Mouse (Mus musculus) embryonic fibroblast, embryonic 13.5 days (primary cell): Measurements from ENCODE around the gene Ep300.

Experiments
- CTCF ChIP-seq: IDR thresholded peaks from 2 replicates; pipeline ENCODE4 v1.5.1; 2011; ENCODE audit warnings: mild to moderate bottlenecking, control low read depth, low read length, moderate library complexity, borderline replicate concordance; ENCODE audit not compliant: insufficient read depth
- POLR2A ChIP-seq: IDR thresholded peaks from 2 replicates; pipeline ENCODE4 v1.6.1; 2011; ENCODE audit warnings: low read depth, mild to moderate bottlenecking, control low read depth, low read length, moderate library complexity

DNA sequence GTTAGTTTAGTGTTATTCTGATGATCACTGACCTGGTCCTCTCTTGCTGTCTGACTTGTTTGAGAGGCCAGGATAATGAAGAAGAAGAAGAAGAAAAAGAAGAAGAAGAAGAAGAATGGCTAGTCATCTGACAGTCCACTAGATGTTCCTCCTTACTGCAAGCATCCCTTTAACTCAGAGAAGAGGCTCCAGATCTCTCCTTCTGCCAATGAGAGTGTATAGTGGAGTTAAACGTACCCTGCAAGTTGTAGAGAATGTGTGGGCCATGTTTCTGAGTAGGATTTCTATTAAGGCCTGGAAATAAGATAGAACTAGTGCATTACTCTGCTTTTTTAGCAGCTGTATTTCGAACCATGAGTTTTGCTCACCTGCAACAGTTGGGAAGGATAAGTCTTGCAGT is 2.5 kb downstream of the Ep300 start:
- TF ChIP-seq POLR2A = no peak
- no peak for TF ChIP-seq CTCF
